Mouse (Mus musculus): ENCODE results near the gene Gpat3.

DNA sequence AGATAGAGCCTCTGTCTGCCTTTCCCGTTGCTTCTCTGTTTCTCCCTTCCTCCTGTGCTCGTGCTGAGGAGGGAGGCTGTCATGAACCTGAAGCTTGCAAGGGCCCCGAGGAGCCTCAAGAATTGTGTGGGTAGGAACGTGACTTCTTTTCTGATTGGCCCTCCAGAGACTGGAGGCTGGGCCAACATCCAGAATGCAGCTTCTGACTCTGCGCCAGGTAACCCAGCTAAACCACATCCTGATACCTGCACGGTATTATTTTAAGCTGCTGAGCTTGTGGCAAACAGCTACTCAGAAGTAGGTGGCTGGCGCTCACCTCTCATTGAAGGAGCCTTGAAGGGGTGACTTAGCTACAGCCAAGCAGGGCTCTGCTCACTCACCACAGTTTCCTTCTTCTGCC is 66.9 kb downstream of the Gpat3 start:
- no peak for TF ChIP-seq CTCF (IDR thresholded peaks at IDR 0.05; ENCODE audit: borderline replicate concordance, insufficient read depth, low read length)
- no peak for TF ChIP-seq POLR2A (IDR thresholded peaks at IDR 0.05; ENCODE audit: low read depth, low read length)

All from embryonic fibroblast, embryonic 13.5 days (primary cell).